Mouse (Mus musculus) CH12.LX (cell line): Measurements from ENCODE around the gene 4930544D05Rik. TPM values are rescaled to one million over a fixed set of nuclear protein-coding genes. Genes with fewer than 3 reads are reported as not detected.

ENCODE experiments used
- DNase-seq: peaks from one replicate; pipeline ENCODE4 v3.0.0-alpha.2; 2013; ENCODE audit errors: extremely low read depth
- H3K27ac ChIP-seq: 2 replicates; pipeline ENCODE4 v1.5.1; 2012; ENCODE audit warnings: low read depth, mild to moderate bottlenecking, control low read depth, moderate library complexity; ENCODE audit not compliant: insufficient read depth
- H3K27me3 ChIP-seq: replicated peaks from 2 replicates; pipeline ENCODE3; 2012; ENCODE audit warnings: inconsistent platforms
- H3K36me3 ChIP-seq, 2 experiments: replicated peaks in 1 of 2; 2 replicates each; pipeline versions ENCODE3 to v1.6.1; 2012; ENCODE audit warnings: inconsistent platforms in 1 of 2, low read length in 1 of 2, mild to moderate bottlenecking in 1 of 2, mixed read lengths in 1 of 2, moderate library complexity in 1 of 2; ENCODE audit not compliant: control insufficient read depth in 1 of 2, insufficient read depth in 1 of 2
- H3K4me1 ChIP-seq, 2 experiments: 2 replicates each; pipeline ENCODE4 v1.6.1; 2012; ENCODE audit warnings: inconsistent platforms in 1 of 2, moderate library complexity in 1 of 2; ENCODE audit not compliant: insufficient read depth in 2 of 2, control insufficient read depth in 1 of 2
- H3K4me2 ChIP-seq: 2 replicates; pipeline ENCODE4 v1.6.1; 2012; ENCODE audit warnings: low read depth, mild to moderate bottlenecking, control low read depth; ENCODE audit not compliant: poor library complexity, insufficient read depth, severe bottlenecking
- H3K4me3 ChIP-seq, 3 experiments: fragments of 150-350 bp in 1 of 3; sonication (generic) in 1 of 3; replicated peaks in 1 of 3; 2 replicates each; pipeline versions ENCODE3 to v1.5.1; 2011 to 2012; ENCODE audit warnings: low read depth in 2 of 3, low read length in 2 of 3, mild to moderate bottlenecking in 2 of 3, moderate library complexity in 2 of 3, control low read depth in 1 of 3, improper control_type of control experiment in 1 of 3, inconsistent platforms in 1 of 3, mixed read lengths in 1 of 3; ENCODE audit not compliant: poor library complexity in 1 of 3
- H3K79me2 ChIP-seq: replicated peaks from 2 replicates; pipeline ENCODE4 v1.6.1; 2012; ENCODE audit warnings: mild to moderate bottlenecking, moderate library complexity; ENCODE audit not compliant: control insufficient read depth, poor library complexity, insufficient read depth, severe bottlenecking; ENCODE audit errors: extremely low read depth
- H3K9ac ChIP-seq: 2 replicates; pipeline ENCODE4 v1.6.1; 2012; ENCODE audit warnings: low read depth, mild to moderate bottlenecking, control low read depth, moderate library complexity; ENCODE audit not compliant: insufficient read depth
- H3K9me3 ChIP-seq: replicated peaks from 2 replicates; pipeline ENCODE3; 2012; ENCODE audit warnings: low read length, inconsistent platforms, mixed read lengths
- CHD1 ChIP-seq: IDR thresholded peaks from 2 replicates; pipeline ENCODE4 v1.6.1; 2012; ENCODE audit warnings: low read depth, low read length, improper control_type of control experiment, inconsistent platforms
- CHD2 ChIP-seq: IDR thresholded peaks from 2 replicates; pipeline ENCODE4 v1.6.1; 2011; ENCODE audit warnings: low read length, improper control_type of control experiment
- CTCF ChIP-seq, 2 experiments: IDR thresholded peaks in 1 of 2; conservative IDR thresholded peaks in 1 of 2; 2 replicates each; pipeline ENCODE4 v1.5.1; 2011 to 2012; ENCODE audit warnings: low read depth in 2 of 2, low read length in 2 of 2, improper control_type of control experiment in 1 of 2, inconsistent platforms in 1 of 2, mild to moderate bottlenecking in 1 of 2, moderate library complexity in 1 of 2
- E2F4 ChIP-seq: IDR thresholded peaks from 2 replicates; pipeline ENCODE4 v1.6.1; 2011; ENCODE audit warnings: low read depth, low read length, improper control_type of control experiment; ENCODE audit not compliant: insufficient replicate concordance
- EP300 ChIP-seq: IDR thresholded peaks from 2 replicates; pipeline ENCODE4 v1.6.1; 2011; ENCODE audit warnings: low read length, improper control_type of control experiment
- GABPA ChIP-seq: IDR thresholded peaks from 2 replicates; pipeline ENCODE4 v1.6.1; 2012; ENCODE audit warnings: low read depth, low read length, improper control_type of control experiment, inconsistent platforms; ENCODE audit not compliant: insufficient replicate concordance
- HCFC1 ChIP-seq: IDR thresholded peaks from 2 replicates; pipeline ENCODE4 v1.6.1; 2012; ENCODE audit warnings: low read depth, mild to moderate bottlenecking, inconsistent platforms, low read length, improper control_type of control experiment
- IRF4 ChIP-seq: IDR thresholded peaks from 2 replicates; pipeline ENCODE4 v1.6.1; 2014; ENCODE audit warnings: low read depth, mild to moderate bottlenecking, inconsistent platforms, low read length, improper control_type of control experiment
- JUN ChIP-seq: IDR thresholded peaks from 2 replicates; pipeline ENCODE4 v1.6.1; 2011; ENCODE audit warnings: low read depth, mild to moderate bottlenecking, low read length, improper control_type of control experiment, moderate library complexity; ENCODE audit not compliant: insufficient read depth
- KAT2A ChIP-seq: IDR thresholded peaks from 2 replicates; pipeline ENCODE4 v1.6.1; 2012; ENCODE audit warnings: low read length, improper control_type of control experiment, inconsistent platforms; ENCODE audit not compliant: insufficient replicate concordance
- MAFK ChIP-seq: IDR thresholded peaks from 2 replicates; pipeline ENCODE4 v1.6.1; 2011; ENCODE audit warnings: low read length, improper control_type of control experiment; ENCODE audit not compliant: insufficient replicate concordance
- MAX ChIP-seq: IDR thresholded peaks from 2 replicates; pipeline ENCODE4 v1.6.1; 2011; ENCODE audit warnings: low read length, improper control_type of control experiment
- MAZ ChIP-seq: IDR thresholded peaks from 2 replicates; pipeline ENCODE4 v1.6.1; 2012; ENCODE audit warnings: low read depth, mild to moderate bottlenecking, inconsistent platforms, low read length, improper control_type of control experiment, moderate library complexity
- MXI1 ChIP-seq: IDR thresholded peaks from 2 replicates; pipeline ENCODE4 v1.6.1; 2011; ENCODE audit warnings: mild to moderate bottlenecking, low read depth, low read length, improper control_type of control experiment
- MYC ChIP-seq: IDR thresholded peaks from 2 replicates; pipeline ENCODE4 v1.6.1; 2011; ENCODE audit warnings: low read depth, mild to moderate bottlenecking, improper control_type of control experiment, low read length
- NELFE ChIP-seq: IDR thresholded peaks from 2 replicates; pipeline ENCODE4 v1.6.1; 2011; ENCODE audit warnings: low read depth, low read length, improper control_type of control experiment
- NRF1 ChIP-seq: IDR thresholded peaks from 2 replicates; pipeline ENCODE4 v1.6.1; 2014; ENCODE audit warnings: low read depth, mild to moderate bottlenecking, inconsistent platforms, low read length, improper control_type of control experiment, moderate library complexity
- PAX5 ChIP-seq: IDR thresholded peaks from 2 replicates; pipeline ENCODE4 v1.6.1; 2012; ENCODE audit warnings: low read length, inconsistent platforms, mixed read lengths
- POLR2A ChIP-seq: IDR thresholded peaks from 2 replicates; pipeline ENCODE4 v1.6.1; 2011; ENCODE audit warnings: low read depth, mild to moderate bottlenecking, improper control_type of control experiment, low read length
- POLR2AphosphoS2 ChIP-seq: IDR thresholded peaks from 2 replicates; pipeline ENCODE4 v1.6.1; 2011; ENCODE audit warnings: low read depth, low read length, improper control_type of control experiment
- RCOR1 ChIP-seq: conservative IDR thresholded peaks from 2 replicates; pipeline ENCODE4 v1.6.1; 2012; ENCODE audit warnings: low read depth, mild to moderate bottlenecking, inconsistent platforms, low read length, improper control_type of control experiment
- SIN3A ChIP-seq: IDR thresholded peaks from 2 replicates; pipeline ENCODE4 v1.6.1; 2012; ENCODE audit warnings: low read length, improper control_type of control experiment, inconsistent platforms
- SMC3 ChIP-seq: IDR thresholded peaks from 2 replicates; pipeline ENCODE4 v1.6.1; 2011; ENCODE audit warnings: low read depth, low read length, improper control_type of control experiment
- TCF12 ChIP-seq: IDR thresholded peaks from 2 replicates; pipeline ENCODE4 v1.6.1; 2014; ENCODE audit warnings: low read depth, mild to moderate bottlenecking, inconsistent platforms, low read length, improper control_type of control experiment
- UBTF ChIP-seq: IDR thresholded peaks from 2 replicates; pipeline ENCODE4 v1.6.1; 2012; ENCODE audit warnings: low read depth, mild to moderate bottlenecking, inconsistent platforms, low read length, improper control_type of control experiment, moderate library complexity
- USF1 ChIP-seq: IDR thresholded peaks from 2 replicates; pipeline ENCODE4 v1.6.1; 2014; ENCODE audit warnings: low read depth, mild to moderate bottlenecking, inconsistent platforms, low read length, improper control_type of control experiment
- USF2 ChIP-seq: conservative IDR thresholded peaks from 2 replicates; pipeline ENCODE4 v1.6.1; 2011; ENCODE audit warnings: low read depth, low read length, improper control_type of control experiment
- ZC3H11A ChIP-seq: IDR thresholded peaks from 2 replicates; pipeline ENCODE4 v1.6.1; 2012; ENCODE audit warnings: low read depth, mild to moderate bottlenecking, inconsistent platforms, low read length, improper control_type of control experiment
- ZKSCAN1 ChIP-seq: IDR thresholded peaks from 2 replicates; pipeline ENCODE4 v1.6.1; 2012; ENCODE audit warnings: low read depth, inconsistent platforms, low read length, improper control_type of control experiment, borderline replicate concordance
- ZNF384 ChIP-seq: IDR thresholded peaks from 2 replicates; pipeline ENCODE4 v1.6.1; 2012; ENCODE audit warnings: low read depth, low read length, improper control_type of control experiment, inconsistent platforms
- dilution Hi-C: fragments of 300-500 bp; cut with MboI; formaldehyde crosslinking; loops from 2 replicates; pipeline ENCODE4 v1.14.3; 2020; ENCODE audit warnings: low sequenced_read_pairs; ENCODE audit not compliant: extremely low pct_unique_long_range_greater_than_20kb, extremely low pct_ligation_motif_present
- in situ Hi-C: fragments of 300-500 bp; cut with MboI; formaldehyde crosslinking; loops from 3 replicates; pipeline ENCODE4 v1.14.3; 2019; ENCODE audit warnings: low sequenced_read_pairs, low pct_ligation_motif_present, low pct_unique_long_range_greater_than_20kb, mixed read lengths
- polyA plus RNA-seq: library from polyadenylated mRNA; unstranded; fragments of >175 nt; gene quantifications from 2 replicates; pipeline ENCODE4 v1.2.1, GENCODE M21; 2012; ENCODE audit warnings: low read depth; ENCODE audit not compliant: insufficient read length
- total RNA-seq, 2 experiments: library from RNA; depleted of rRNA; stranded (reverse); fragments of 300-350 nt in 1 of 2; fragments of >200 nt in 1 of 2; gene quantifications; 2 replicates each; pipeline ENCODE4 v1.2.3; 2012 to 2014

4930544D05Rik gene
- total and polyA plus RNA-seq, 3 experiments = 0.17 TPM; not detected in 2

DNA sequence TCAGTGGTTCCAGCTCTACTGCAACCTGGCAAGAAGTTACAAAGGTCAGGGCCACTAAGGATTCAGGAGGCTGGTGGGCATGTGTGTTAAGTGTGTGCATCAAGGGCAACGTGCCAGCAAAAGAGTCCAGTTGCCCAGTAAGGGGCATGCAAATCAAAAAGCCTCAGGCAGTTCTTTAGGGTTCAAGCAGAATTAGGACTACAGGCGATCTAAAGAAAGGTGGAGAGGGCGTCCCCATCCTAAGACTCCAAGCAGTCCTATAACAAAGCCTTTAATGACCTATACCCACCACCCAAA is 30.6 kb downstream of the 4930544D05Rik start:
- H3K27ac ChIP-seq = peak overlapping the region; percentile 58; the same call in 1 of the 2 replicates
- peaks cover 25 to 43% of the 10 kb centered on the region in 2 experiments for H3K4me1 ChIP-seq
- in situ Hi-C loops (no loop called here), dilution Hi-C loops (no loop called here)
- peak overlapping the region; percentile 93 for H3K9ac ChIP-seq
- peak overlapping the region; percentile 66 to 99 (median 80) for H3K4me3 ChIP-seq
- H3K9me3 ChIP-seq = no peaks in the 10 kb centered on the region
- no peak for DNase-seq
- H3K79me2 ChIP-seq = peaks cover 44% of the 10 kb centered on the region
- peaks cover 34 to 72% of the 10 kb centered on the region in 2 experiments for H3K36me3 ChIP-seq
- peak; percentile 40; the same call in 1 of the 2 replicates for TF ChIP-seq CHD1
- TF ChIP-seq POLR2AphosphoS2 = no peak
- H3K4me2 ChIP-seq = peak overlapping the region; percentile 81
- no peaks in the 10 kb centered on the region for H3K27me3 ChIP-seq

GRCm38 (mm10) chr11:70646691-70647650 is 31.3 kb downstream of the 4930544D05Rik start, which contains the start of the genes Rnf167 and Slc25a11:
Gene Rnf167, plus strand, starts transcription at chr11:70647235.
Gene Slc25a11, minus strand, starts transcription at chr11:70647479.
- peak within 1 kb of the TSS; percentile 66 to 99 (median 80) for H3K4me3 ChIP-seq
- dilution Hi-C loops = no loop called here
- TF ChIP-seq JUN (no peak), CHD2 (peak; percentile 100), POLR2AphosphoS2 (0 out of 2 replicates have a peak, but pooled peaks have one; percentile 16), MAZ (peak; percentile 89), SMC3 (peak; percentile 28), PAX5 (no peak), SIN3A (peak; percentile 93), ZNF384 (peak; percentile 99), USF1 (no peak), KAT2A (0 out of 2 replicates have a peak, but pooled peaks have one; percentile 53), MAX (peak; percentile 78; the same call in 1 of the 2 replicates), NRF1 (peak; percentile 85), MXI1 (peak; percentile 92), HCFC1 (peak; percentile 73), MYC (peak; percentile 57; the same call in 1 of the 2 replicates), RCOR1 (no peak), MAFK (no peak), TCF12 (peak; percentile 89), NELFE (peak; percentile 95), USF2 (no peak), UBTF (no peak; the same call in 1 of the 2 replicates), CHD1 (peak; percentile 8; the same call in 1 of the 2 replicates), GABPA (no peak), POLR2A (peak; percentile 83), EP300 (0 out of 2 replicates have a peak, but pooled peaks have one; percentile 48), E2F4 (peak; percentile 93; the same call in 1 of the 2 replicates), ZKSCAN1 (no peak), ZC3H11A (no peak), IRF4 (peak; percentile 52), CTCF (conservative IDR thresholded peaks at IDR 0.05 in 1 of 2, IDR thresholded peaks at IDR 0.05 in 1 of 2; ENCODE audit: low read depth in 2 of 2, low read length in 2 of 2) (peak in 1 of 2 experiments; percentile 19; a peak in 1 of 4 replicates)

More at GRCm38 (mm10) chr11:70646691-70647650, 31.3 kb downstream of the 4930544D05Rik start, which contains the start of the genes Rnf167 and Slc25a11:
- H3K9me3 ChIP-seq = no peaks in the 10 kb centered on the region
- H3K9ac ChIP-seq = peak within 1 kb of the TSS; percentile 94
- in situ Hi-C loops = no loop called here
- DNase-seq = peak; percentile 100
- no peaks in the 10 kb centered on the region for H3K27me3 ChIP-seq
- H3K4me1 ChIP-seq = peaks cover 25 to 51% of the 10 kb centered on the region in 2 experiments
- H3K79me2 ChIP-seq = peaks cover 52% of the 10 kb centered on the region
- H3K4me2 ChIP-seq = peak within 1 kb of the TSS; percentile 95
- H3K27ac ChIP-seq = peak within 1 kb of the TSS; percentile 74
- H3K36me3 ChIP-seq = peaks cover 39 to 74% of the 10 kb centered on the region in 2 experiments
